ENCODE assay signal across 40 mouse cellular contexts in the genomic region with DNA sequence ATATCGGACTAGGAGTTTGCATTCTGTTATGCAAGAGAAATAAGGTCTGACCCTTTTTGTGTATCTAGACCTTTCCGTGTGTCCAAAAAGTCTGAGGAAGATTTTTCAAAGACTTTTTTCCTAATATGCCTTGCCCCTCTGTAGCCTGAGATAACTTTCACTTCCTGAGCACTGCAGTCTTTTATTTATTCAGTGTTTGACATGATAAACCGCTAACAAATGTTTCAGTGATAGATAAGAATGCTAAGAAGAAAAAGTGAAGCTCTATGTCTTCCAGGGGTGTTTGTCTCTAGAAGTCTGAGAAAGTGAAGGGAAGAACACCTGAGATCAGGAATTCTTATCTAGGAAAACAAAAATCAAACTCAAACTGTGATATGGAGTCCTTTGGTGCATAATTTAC. TPM values are rescaled to one million over a fixed set of nuclear protein-coding genes. Genes with fewer than 3 reads are reported as not detected.
"Had no signal": no experiment of that assay in that cellular context is flagged by ENCODE, and none has a peak within 500 bp of the region (broad histone marks: within the 10 kb centered on the region; RNA-seq: fewer than 3 reads in every experiment).

No protein-coding gene starts in this region.

- H3K36me3 ChIP-seq: heart, embryonic 13.5 days; heart, embryonic 15.5 days; hindbrain, embryonic 13.5 days; hindbrain, embryonic 15.5 days; kidney, embryonic 15.5 days; limb, embryonic 13.5 days; limb, embryonic 15.5 days had no signal

- H3K27me3 ChIP-seq: hindbrain, embryonic 13.5 days; hindbrain, embryonic 15.5 days; kidney, embryonic 15.5 days; limb, embryonic 13.5 days; limb, embryonic 15.5 days had no signal

- H3K4me2 ChIP-seq: heart, embryonic 11.5 days; heart, embryonic 13.5 days; heart, embryonic 15.5 days; hindbrain, embryonic 13.5 days; hindbrain, embryonic 15.5 days; kidney, embryonic 15.5 days; limb, embryonic 13.5 days; limb, embryonic 15.5 days had no signal

- H3K4me3 ChIP-seq: heart, adult 2 months; heart, embryonic 13.5 days; heart, embryonic 15.5 days; hindbrain, embryonic 13.5 days; hindbrain, embryonic 15.5 days; kidney, embryonic 15.5 days; layer of hippocampus, adult 2 months; limb, embryonic 13.5 days; limb, embryonic 15.5 days had no signal

- H3K4me1 ChIP-seq: heart, embryonic 13.5 days; heart, embryonic 15.5 days; hindbrain, embryonic 13.5 days; hindbrain, embryonic 15.5 days; kidney, embryonic 15.5 days; limb, embryonic 13.5 days; limb, embryonic 15.5 days had no signal

- DNase-seq: gastrocnemius, postnatal 14 days; gastrocnemius, postnatal 36 days; heart, adult 11 months; heart, adult 2 months; heart, postnatal 14 days; heart, postnatal 36 days; kidney, adult 11 months; kidney, adult 2 months; kidney, adult 9 months; kidney, postnatal 14 days; kidney, postnatal 36 days; layer of hippocampus, postnatal 36 days; left cerebral cortex, postnatal 4 days had no signal

- H3K9ac ChIP-seq: heart, embryonic 13.5 days; heart, embryonic 15.5 days; hindbrain, embryonic 13.5 days; hindbrain, embryonic 15.5 days; kidney, embryonic 15.5 days; limb, embryonic 13.5 days; limb, embryonic 15.5 days had no signal

- ATAC-seq: hindbrain, postnatal 0 days; intestine, embryonic 16.5 days had no signal

- H3K9me3 ChIP-seq: heart, embryonic 13.5 days; heart, embryonic 15.5 days; hindbrain, embryonic 13.5 days; hindbrain, embryonic 15.5 days; kidney, embryonic 15.5 days; limb, embryonic 13.5 days; limb, embryonic 15.5 days had no signal

- H3K27ac ChIP-seq: heart, adult 2 months; heart, embryonic 13.5 days; heart, embryonic 15.5 days; hindbrain, embryonic 13.5 days; hindbrain, embryonic 15.5 days; hindbrain, postnatal 0 days; kidney, embryonic 15.5 days; kidney, postnatal 0 days; layer of hippocampus, adult 2 months; limb, embryonic 13.5 days; limb, embryonic 15.5 days had no signal

RNA-seq across cellular contexts. Expression of a gene that starts 26.4 kb away (rescaled TPM):
- total RNA-seq: gastrocnemius, adult 18-20 months; gastrocnemius, adult 8-10 months; gastrocnemius, postnatal 14 days; gastrocnemius, postnatal 36 days; heart, adult 2 months; heart, postnatal 14 days; heart, postnatal 36 days; hematopoietic stem cell, adult 5-6 weeks; hindbrain, postnatal 0 days; layer of hippocampus, adult 2 months; layer of hippocampus, postnatal 14 days; layer of hippocampus, postnatal 36 days; left cerebral cortex, adult 18-20 months; left cerebral cortex, adult 8-10 months; left cerebral cortex, postnatal 10 days; left cerebral cortex, postnatal 25 days; left cerebral cortex, postnatal 4 days; liver, adult 2 months had no signal
- polyA plus RNA-seq: gonadal fat pad, adult 2 months; heart, adult 2 months; heart, embryonic 11.5 days; heart, embryonic 13.5 days; heart, embryonic 15.5 days; heart, postnatal 0 days; hindbrain, embryonic 11.5 days; hindbrain, embryonic 13.5 days; hindbrain, embryonic 15.5 days; hindbrain, postnatal 0 days; intestine, embryonic 14.5 days; intestine, embryonic 16.5 days; kidney, adult 2 months; kidney, embryonic 15.5 days; kidney, postnatal 0 days; large intestine, adult 2 months; limb, embryonic 11.5 days; limb, embryonic 13.5 days; limb, embryonic 15.5 days; liver, adult 2 months had no signal

RNA-seq across cellular contexts. Expression of a gene that starts 51.3 kb away (rescaled TPM):
- total RNA-seq: hematopoietic stem cell, adult 5-6 weeks; liver, adult 2 months had no signal
- polyA plus RNA-seq: liver, adult 2 months had no signal
